Mouse (Mus musculus): ENCODE data around the gene Rrp8. TPM values are rescaled to one million over a fixed set of nuclear protein-coding genes. Genes with fewer than 3 reads are reported as not detected.

Rrp8 gene
- polyA plus RNA-seq, 1 experiment from 2014 or later, result 36.2 TPM

GRCm38 (mm10) chr7:105726144-105726979 lies 10.8 kb downstream of the Rrp8 start:
- peak; percentile 26 for DNase-seq (ENCODE audit: low spot score)
- no peaks in the 10 kb centered on the region for H3K9me3 ChIP-seq
- 84% methylated on average over 4 of the region's 4 CpGs for WGBS
- no peak overlapping the region for H3K4me3 ChIP-seq
- peaks cover 7% of the 10 kb centered on the region for H3K4me1 ChIP-seq (replicated peaks)
- H3K36me3 ChIP-seq, result peaks cover 27% of the 10 kb centered on the region
- H3K27me3 ChIP-seq (ENCODE audit: insufficient read depth, poor library complexity, severe bottlenecking), result no peaks in the 10 kb centered on the region
- no peak overlapping the region for H3K27ac ChIP-seq

- Histone ChIP-seq H3K27me3 (ENCODE audit: insufficient read depth, poor library complexity, severe bottlenecking) (no peaks in the 10 kb centered on the region), H3K36me3 (no peaks in the 10 kb centered on the region), H3K4me1 (replicated peaks) (no peaks in the 10 kb centered on the region), H3K27ac (no peak overlapping the region), H3K9me3 (no peaks in the 10 kb centered on the region), H3K4me3 (no peak overlapping the region)
- 75% methylated on average over 2 of the region's 2 CpGs for WGBS
- no peak for DNase-seq (ENCODE audit: low spot score)
Observed at GRCm38 (mm10) chr7:105721916-105722315, 15.3 kb downstream of the Rrp8 start.

GRCm38 (mm10) chr7:105715366-105715765 lies 21.8 kb downstream of the Rrp8 start:
- WGBS, result 58% methylated on average over 3 of the region's 3 CpGs
- Histone ChIP-seq H3K9me3 (no peaks in the 10 kb centered on the region), H3K27me3 (ENCODE audit: insufficient read depth, poor library complexity, severe bottlenecking) (no peaks in the 10 kb centered on the region), H3K36me3 (no peaks in the 10 kb centered on the region), H3K4me3 (no peak overlapping the region), H3K27ac (no peak overlapping the region), H3K4me1 (replicated peaks) (no peaks in the 10 kb centered on the region)
- no peak for DNase-seq (ENCODE audit: low spot score)

GRCm38 (mm10) chr7:105708733-105709132 lies 28.5 kb downstream of the Rrp8 start:
- Histone ChIP-seq H3K36me3 (no peaks in the 10 kb centered on the region), H3K4me1 (replicated peaks) (no peaks in the 10 kb centered on the region), H3K27me3 (ENCODE audit: insufficient read depth, poor library complexity, severe bottlenecking) (no peaks in the 10 kb centered on the region), H3K9me3 (no peaks in the 10 kb centered on the region), H3K4me3 (no peak overlapping the region), H3K27ac (no peak overlapping the region)
- WGBS, result 93% methylated on average over 5 of the region's 5 CpGs
- DNase-seq (ENCODE audit: low spot score), result no peak

GRCm38 (mm10) chr7:105703816-105704215 lies 33.4 kb downstream of the Rrp8 start:
- H3K36me3 ChIP-seq, result no peaks in the 10 kb centered on the region
- H3K9me3 ChIP-seq, result no peaks in the 10 kb centered on the region
- H3K27ac ChIP-seq, result no peak overlapping the region
- DNase-seq (ENCODE audit: low spot score), result no peak
- no peak overlapping the region for H3K4me3 ChIP-seq
- no peaks in the 10 kb centered on the region for H3K4me1 ChIP-seq (replicated peaks)
- H3K27me3 ChIP-seq (ENCODE audit: insufficient read depth, poor library complexity, severe bottlenecking), result no peaks in the 10 kb centered on the region
- WGBS, result 91% methylated on average over 4 of the region's 4 CpGs

GRCm38 (mm10) chr7:105703184-105703583 lies 34.0 kb downstream of the Rrp8 start:
- WGBS, result 83% methylated on average over 16 of the region's 16 CpGs
- Histone ChIP-seq H3K27ac (no peak overlapping the region), H3K9me3 (no peaks in the 10 kb centered on the region), H3K4me3 (no peak overlapping the region), H3K4me1 (replicated peaks) (no peaks in the 10 kb centered on the region), H3K27me3 (ENCODE audit: insufficient read depth, poor library complexity, severe bottlenecking) (no peaks in the 10 kb centered on the region), H3K36me3 (no peaks in the 10 kb centered on the region)
- DNase-seq (ENCODE audit: low spot score), result no peak

GRCm38 (mm10) chr7:105690875-105691274 lies 46.3 kb downstream of the Rrp8 start:
- Histone ChIP-seq H3K36me3 (no peaks in the 10 kb centered on the region), H3K4me1 (replicated peaks) (peaks cover under 1% of the 10 kb centered on the region; the same call in 1 of the 2 replicates)
- 83% methylated on average over 1 of the region's 1 CpGs for WGBS

GRCm38 (mm10) chr7:105685541-105686197 lies 51.5 kb downstream of the Rrp8 start:
- Histone ChIP-seq H3K4me1 (replicated peaks) (peaks cover 5% of the 10 kb centered on the region; the same call in 1 of the 2 replicates), H3K36me3 (no peaks in the 10 kb centered on the region), H3K27ac (no peak overlapping the region), H3K9me3 (no peaks in the 10 kb centered on the region), H3K27me3 (ENCODE audit: insufficient read depth, poor library complexity, severe bottlenecking) (no peaks in the 10 kb centered on the region; the same call in 1 of the 2 replicates), H3K4me3 (peak overlapping the region; percentile 34)
- DNase-seq (ENCODE audit: low spot score), result peak; percentile 7
- 17% methylated on average over 13 of the region's 13 CpGs for WGBS

More at GRCm38 (mm10) chr7:105690875-105691274, 46.3 kb downstream of the Rrp8 start:
- Histone ChIP-seq H3K27me3 (ENCODE audit: insufficient read depth, poor library complexity, severe bottlenecking) (no peaks in the 10 kb centered on the region; the same call in 1 of the 2 replicates), H3K27ac (no peak overlapping the region), H3K4me3 (no peak overlapping the region), H3K9me3 (no peaks in the 10 kb centered on the region)
- no peak for DNase-seq (ENCODE audit: low spot score)

Other genes starting within 250 kb of the Rrp8 start
- gene Smpd1, start 183.0 kb downstream of the Rrp8 start, polyA plus RNA-seq (2016; fragmentation: Nextera tagmentation; extraction: Ambion mirVana), result 36.8 and 52.4 TPM in 2 replicates
- 118 and 171 TPM in 2 replicates for gene Apbb1, start 155.7 kb downstream of the Rrp8 start, polyA plus RNA-seq (2016; fragmentation: Nextera tagmentation; extraction: Ambion mirVana)
- 0.20 and 0.25 TPM in 2 replicates for gene Hpx, start 137.2 kb downstream of the Rrp8 start, polyA plus RNA-seq (2016; fragmentation: Nextera tagmentation; extraction: Ambion mirVana)
- gene Trim3, start 103.8 kb downstream of the Rrp8 start, polyA plus RNA-seq (2016; fragmentation: Nextera tagmentation; extraction: Ambion mirVana), result 40.9 and 42.2 TPM in 2 replicates
- gene Timm10b, start 97.3 kb downstream of the Rrp8 start, polyA plus RNA-seq (2016; fragmentation: Nextera tagmentation; extraction: Ambion mirVana), result 164 and 184 TPM in 2 replicates
- gene Arfip2, start 97.0 kb downstream of the Rrp8 start, polyA plus RNA-seq (2016; fragmentation: Nextera tagmentation; extraction: Ambion mirVana), result 58.4 and 69.7 TPM in 2 replicates
- gene Gm45799, start 96.8 kb downstream of the Rrp8 start, polyA plus RNA-seq (2016; fragmentation: Nextera tagmentation; extraction: Ambion mirVana), result 18.5 and 28.1 TPM in 2 replicates
- 0.31 and 0.51 TPM in 2 replicates for gene Dnhd1, start 86.6 kb downstream of the Rrp8 start, polyA plus RNA-seq (2016; fragmentation: Nextera tagmentation; extraction: Ambion mirVana)
- 234 and 240 TPM in 2 replicates for gene Ilk, start 793 bp downstream of the Rrp8 start, polyA plus RNA-seq (2016; fragmentation: Nextera tagmentation; extraction: Ambion mirVana)
- 177 and 188 TPM in 2 replicates for gene Taf10, start 7.0 kb upstream of the Rrp8 start, polyA plus RNA-seq (2016; fragmentation: Nextera tagmentation; extraction: Ambion mirVana)
- 57.8 and 59.2 TPM in 2 replicates for gene Tpp1, start 14.8 kb upstream of the Rrp8 start, polyA plus RNA-seq (2016; fragmentation: Nextera tagmentation; extraction: Ambion mirVana)
- 9.3 and 13.4 TPM in 2 replicates for gene Dchs1, start 50.3 kb upstream of the Rrp8 start, polyA plus RNA-seq (2016; fragmentation: Nextera tagmentation; extraction: Ambion mirVana)
- gene Mrpl17, start 73.7 kb upstream of the Rrp8 start, polyA plus RNA-seq (2016; fragmentation: Nextera tagmentation; extraction: Ambion mirVana), result 298 and 325 TPM in 2 replicates
- gene Gm4070, start 216.6 kb upstream of the Rrp8 start, polyA plus RNA-seq (2016; fragmentation: Nextera tagmentation; extraction: Ambion mirVana), result 0.07 and 0.17 TPM in 2 replicates